Mouse (Mus musculus) cerebellum, postnatal 4 days (tissue): ENCODE data around the gene Optn.

Source experiments
- DNase-seq, 2 experiments: peaks; one replicate each; pipeline ENCODE4 v3.0.0; 2022; ENCODE audit warnings: low spot score in 2 of 2, mixed read lengths in 1 of 2

Gene Optn

GRCm38 (mm10) chr2:4986798-4987197 is 77.1 kb downstream of the Optn start:
- no peak for DNase-seq

- no peak for DNase-seq
These were observed 78.9 kb downstream of the Optn start for GRCm38 (mm10) chr2:4985000-4985399.

- DNase-seq: no peak
These were observed 79.9 kb downstream of the Optn start for GRCm38 (mm10) chr2:4983987-4984386.

GRCm38 (mm10) chr2:4978091-4978490 is 85.8 kb downstream of the Optn start:
- peak in 1 of 2 experiments; percentile 41 for DNase-seq

- peak in 1 of 2 experiments; percentile 32 for DNase-seq
These were observed 88.0 kb downstream of the Optn start, which contains the start of gene Ucma for GRCm38 (mm10) chr2:4975807-4976206. Gene Ucma, plus strand, starts transcription at chr2:4976122.
